Mouse (Mus musculus) c-Kit-positive CD71-negative TER-119-negative erythroid progenitor cells, embryonic 14.5 days (primary cell): ENCODE data around the gene Plcb1.

Experiments
- DNase-seq: peaks from one replicate; pipeline ENCODE4 v3.0.0-alpha.2; 2013; ENCODE audit warnings: low read depth

Gene Plcb1

DNA sequence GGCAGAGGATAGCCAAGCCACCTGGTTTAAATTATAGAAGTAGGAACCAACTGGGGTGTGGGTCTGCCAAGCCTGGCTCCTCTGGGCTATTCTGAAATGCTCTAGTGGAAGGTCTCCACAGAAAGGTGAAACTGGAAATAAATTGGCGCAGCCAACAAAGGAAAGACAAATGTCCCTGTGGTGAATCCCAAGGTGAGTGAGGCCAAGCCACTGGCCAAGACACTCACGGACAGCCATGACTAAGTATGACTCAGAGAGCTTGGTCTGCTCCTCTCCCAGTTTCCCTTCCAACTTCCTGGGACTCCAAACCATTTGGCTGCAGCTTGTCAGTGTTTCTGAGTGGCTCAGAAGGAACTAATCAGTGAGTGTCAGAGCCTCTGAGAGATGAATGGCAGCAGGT is 126.7 kb downstream of the Plcb1 start:
- no peak for DNase-seq

DNA sequence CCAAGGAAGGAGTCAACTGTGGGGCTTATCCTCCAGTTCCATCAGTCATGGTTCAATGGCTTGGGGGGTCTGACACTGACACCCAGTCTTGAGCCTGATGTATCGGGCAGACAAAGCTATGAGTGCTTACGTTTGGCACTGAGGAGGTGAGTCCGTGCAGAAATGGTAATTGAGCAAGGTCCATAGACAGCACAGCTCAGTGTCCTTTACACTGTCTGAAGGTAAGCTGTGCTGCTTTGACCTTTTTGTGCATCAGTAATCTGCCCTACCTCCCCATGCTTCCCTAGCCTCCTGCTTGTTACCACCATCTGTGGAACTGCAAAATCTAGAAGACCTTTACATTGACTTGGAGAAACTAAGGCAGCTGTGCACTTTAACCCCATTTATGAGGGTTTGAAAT is 127.7 kb downstream of the Plcb1 start:
- DNase-seq: no peak

DNA sequence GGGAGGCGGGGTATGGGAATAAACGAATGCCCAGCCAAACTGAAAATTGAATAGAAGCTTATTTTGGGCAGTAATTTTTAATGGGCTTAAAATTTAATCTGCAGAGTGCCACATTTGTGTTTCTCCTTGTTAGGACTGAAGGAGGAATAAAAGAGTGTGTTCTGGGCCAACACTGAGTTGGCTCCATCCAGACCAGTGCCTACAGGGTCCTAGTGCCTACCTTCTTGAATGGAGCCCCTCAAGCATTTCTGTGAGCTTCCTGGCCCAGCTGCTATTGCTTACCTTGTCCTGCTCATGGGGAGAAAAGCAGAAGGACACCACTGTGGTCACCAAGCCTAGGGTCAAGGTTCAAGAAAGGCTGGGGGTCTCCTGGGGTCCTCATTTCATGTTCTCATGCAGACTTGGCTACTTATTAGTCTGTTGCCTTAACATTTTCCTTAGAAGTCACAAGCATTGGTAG is 128.3 kb downstream of the Plcb1 start:
- DNase-seq: no peak

DNA sequence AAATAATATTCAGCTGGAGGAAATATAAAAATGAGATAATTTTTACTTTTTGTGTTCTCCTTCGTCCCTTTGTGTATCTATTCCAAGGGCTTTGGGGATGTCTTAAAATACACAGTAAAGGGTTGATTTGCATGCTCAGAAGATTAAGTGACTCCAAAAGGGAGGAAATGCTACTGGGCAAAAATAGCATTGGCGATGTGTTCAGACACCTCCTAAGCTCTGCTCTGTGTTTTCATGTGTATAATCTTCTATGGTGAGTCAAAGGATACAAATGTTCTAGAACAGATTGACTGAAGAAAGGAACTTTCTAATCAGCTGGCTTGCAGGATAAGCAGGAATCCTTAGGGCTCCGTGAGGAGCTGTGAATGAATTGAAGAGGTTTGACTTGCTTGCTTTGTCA is 129.2 kb downstream of the Plcb1 start:
- DNase-seq: no peak

DNA sequence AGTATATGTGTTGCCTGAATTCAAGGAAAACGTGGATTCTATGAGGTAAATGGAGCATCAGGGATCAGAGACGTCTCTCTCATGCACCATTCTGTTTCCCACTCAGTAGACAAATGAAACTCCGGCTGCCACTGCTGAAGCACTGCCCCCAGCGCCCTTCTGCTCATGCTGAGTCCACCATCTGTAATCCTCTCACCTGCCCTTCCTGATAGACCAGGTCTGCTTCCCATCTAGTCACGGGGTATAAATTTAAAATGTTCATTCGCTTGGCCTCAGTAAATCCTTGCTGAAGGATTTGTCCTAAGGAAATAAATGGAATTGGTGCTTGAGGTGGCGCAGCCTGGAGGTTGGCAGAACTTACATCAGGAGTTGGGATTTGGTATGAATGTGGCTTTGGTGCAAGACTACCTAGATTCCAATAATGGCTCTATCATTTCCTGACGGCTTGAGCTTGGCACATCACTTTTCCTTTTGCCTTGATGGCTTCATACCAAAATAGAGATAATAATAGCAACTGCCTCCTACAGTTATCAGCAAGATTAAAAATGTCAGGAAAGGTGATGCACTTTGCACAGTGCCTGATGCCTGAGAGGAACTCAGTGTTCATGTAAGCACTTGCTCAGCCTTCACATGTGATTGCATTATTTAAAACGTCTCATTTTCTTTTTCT is 134.9 kb downstream of the Plcb1 start:
- no peak for DNase-seq

DNA sequence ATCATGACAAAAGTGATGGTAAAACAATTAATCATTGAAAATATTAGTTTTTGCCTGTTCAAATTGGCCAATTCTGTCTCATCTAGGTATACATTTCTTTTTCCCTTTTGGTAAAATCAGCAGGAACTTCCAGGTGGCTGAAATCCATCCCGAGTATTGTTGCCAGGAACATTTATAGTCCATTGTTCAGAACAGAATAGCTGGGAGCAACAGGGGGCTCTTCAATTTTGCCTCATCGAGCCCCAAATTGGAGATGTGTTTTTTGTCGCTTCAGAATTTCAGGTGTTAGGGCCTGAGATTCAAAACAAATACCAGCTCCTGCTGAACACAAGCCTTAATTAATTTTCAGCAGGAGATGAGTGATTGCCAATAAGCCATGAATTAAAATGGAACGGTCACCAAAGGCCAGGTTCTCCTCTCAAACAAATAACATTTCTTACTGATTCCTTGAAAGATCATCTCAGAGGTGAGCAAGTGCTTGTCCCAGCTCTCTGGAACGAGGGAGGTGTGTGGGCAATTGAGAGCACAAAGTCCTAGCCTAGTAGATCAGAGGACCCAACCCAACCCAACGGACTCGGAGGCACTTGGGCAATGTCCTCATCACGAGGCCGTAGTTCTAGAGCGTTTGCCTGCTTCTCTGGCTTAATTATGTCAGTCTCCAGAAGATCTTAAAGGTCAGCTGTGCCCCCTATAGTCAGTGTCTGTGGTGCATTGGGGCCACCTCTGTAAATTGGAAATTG is 136.9 kb downstream of the Plcb1 start:
- DNase-seq: no peak

DNA sequence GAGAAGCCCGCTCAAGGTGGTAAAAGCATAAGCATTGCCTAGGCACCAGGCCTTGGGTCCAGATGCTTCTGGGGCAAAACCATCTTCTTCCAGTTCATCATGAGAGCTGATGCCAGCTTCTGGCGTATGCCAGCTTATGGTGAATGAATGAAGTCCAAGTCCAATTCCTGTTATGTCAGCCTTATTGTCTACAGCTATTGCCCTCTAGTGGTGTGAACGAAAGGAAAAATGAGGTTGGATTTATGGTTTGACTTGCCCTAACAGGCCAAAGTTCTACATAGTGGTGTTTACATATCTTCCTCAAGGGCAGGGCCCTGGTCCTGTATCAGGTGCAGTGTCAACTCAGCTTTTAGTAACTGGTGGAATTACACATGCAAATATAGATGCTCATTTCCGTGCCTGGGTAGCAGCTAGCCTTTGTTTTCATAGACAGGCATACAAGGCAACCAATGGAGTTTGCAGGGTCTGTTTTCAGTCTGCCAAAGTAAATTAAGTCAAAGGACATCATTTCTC is 138.3 kb downstream of the Plcb1 start:
- no peak for DNase-seq

DNA sequence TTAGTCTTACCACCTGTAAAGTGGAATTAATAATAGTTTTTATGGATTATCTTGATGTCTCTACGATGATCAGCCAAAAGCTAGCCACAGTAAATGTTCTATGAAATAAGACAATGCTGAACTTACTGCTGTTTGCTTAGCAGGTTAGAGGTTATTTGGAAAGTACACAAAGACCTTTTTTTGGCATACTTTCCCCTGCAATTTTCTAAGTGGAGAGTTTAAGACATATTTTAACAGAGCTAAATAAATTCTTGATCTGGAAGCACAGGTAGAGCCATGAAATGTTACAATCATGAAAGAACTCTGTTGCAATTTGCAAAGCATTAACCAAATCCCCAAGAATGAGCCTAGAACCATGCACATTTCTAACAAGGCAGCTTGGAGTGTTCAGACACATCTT is 140.4 kb downstream of the Plcb1 start:
- no peak for DNase-seq

DNA sequence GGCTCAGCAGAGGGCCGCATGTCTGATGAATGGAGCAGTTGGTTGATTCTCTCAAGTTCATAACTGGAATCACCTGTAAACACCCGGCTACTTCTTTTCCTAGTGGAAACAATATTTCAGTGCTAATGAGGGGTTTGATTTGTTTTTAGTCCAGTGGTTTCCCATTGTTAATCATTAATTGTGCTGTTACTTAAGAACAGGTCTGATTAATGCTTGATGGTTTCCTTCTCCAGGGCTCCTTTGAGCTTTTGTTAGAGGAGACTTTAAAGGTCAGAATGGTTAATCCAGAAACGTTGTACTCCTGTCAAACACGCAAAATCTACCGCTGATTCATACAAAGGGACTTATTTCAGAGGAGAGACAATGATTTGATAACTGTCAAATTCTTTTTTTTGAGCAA is 141.2 kb downstream of the Plcb1 start:
- no peak for DNase-seq

DNA sequence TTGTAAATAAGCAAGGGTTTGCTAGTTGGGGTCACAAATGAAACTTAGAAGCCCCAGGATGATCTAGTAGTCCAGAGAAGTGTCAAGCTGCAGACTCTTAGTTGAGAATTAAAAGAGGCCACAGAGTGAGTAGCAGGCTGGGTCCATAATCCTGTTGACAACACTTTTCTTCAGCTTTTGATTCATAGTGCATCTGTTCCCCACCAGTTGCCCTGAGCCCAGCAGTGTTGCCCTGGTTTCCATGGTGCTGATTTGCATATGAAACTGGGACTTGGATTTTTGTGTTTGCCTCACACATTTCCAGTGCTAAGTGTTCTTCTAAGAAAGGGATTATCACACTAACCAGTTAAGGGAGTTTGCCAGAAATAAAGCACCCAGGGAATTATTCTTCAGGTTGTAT is 143.6 kb downstream of the Plcb1 start:
- DNase-seq: no peak

DNA sequence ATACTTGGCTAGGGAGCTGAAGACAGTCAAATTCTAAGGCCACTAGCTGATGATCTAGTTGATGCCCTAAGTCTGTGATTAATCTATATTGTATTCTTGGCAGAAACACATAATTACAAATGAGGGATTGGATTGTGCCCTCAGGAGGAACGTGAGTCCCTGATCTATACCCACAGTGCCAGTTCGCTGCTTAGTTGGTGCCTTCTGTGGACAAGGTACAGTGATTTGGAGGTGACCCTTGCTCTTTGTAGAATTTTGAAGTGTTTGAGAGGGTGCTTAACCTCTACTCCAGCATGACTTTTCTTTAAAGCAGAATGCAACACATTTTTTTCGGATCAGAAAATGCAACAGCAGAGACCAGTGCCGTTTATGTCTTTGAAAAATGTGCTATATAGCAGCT is 145.1 kb downstream of the Plcb1 start:
- no peak for DNase-seq

DNA sequence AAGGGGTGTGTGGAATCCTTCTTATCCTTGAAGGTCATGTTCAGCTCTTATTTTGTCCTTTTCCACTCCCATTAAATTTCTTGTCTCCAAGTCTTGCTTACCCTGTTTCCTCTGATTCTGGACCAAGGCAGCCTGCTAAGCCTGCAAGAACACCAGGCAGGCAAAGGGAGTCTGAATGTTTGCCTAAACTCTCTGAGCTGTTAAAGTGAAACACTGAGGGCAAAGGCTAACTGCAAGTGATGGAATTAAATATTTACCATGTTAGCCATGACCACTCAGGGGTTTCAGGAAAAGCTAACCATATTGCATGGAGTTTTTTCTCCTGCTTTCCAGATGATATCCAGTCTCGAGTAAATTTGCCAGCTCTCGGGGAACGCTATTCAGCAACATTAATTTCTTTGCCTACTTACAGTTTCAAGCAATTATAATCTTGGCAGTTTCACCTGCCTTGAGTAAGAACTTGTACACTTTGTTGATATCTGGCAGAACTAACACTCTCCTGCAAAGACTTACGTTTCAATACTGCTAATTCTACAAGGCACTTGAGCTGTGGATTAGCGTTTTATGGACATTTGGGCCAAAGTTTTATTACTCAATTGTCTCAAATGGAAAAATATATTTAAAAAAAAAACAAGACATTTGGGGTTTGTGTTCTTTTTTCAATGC is 146.0 kb downstream of the Plcb1 start:
- DNase-seq: no peak

DNA sequence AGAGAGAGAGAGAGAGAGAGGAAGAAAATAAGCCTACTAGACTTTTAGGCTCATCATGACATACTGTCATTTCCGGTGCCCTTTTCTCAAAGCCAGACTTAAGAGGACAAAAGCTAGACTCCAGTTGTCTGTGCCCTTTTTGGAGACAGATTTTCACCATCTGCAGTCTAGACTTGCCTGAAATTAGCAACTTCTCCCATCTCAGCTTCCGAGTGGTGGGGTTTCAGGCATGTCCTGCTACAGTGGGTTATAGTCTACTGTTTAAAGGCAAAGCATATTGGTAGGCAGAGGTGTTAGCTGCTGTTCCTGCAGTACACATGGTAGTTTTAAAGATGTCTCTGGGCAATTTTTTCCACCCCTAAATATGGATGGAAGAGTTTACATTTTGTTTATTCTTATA is 149.6 kb downstream of the Plcb1 start:
- no peak for DNase-seq

DNA sequence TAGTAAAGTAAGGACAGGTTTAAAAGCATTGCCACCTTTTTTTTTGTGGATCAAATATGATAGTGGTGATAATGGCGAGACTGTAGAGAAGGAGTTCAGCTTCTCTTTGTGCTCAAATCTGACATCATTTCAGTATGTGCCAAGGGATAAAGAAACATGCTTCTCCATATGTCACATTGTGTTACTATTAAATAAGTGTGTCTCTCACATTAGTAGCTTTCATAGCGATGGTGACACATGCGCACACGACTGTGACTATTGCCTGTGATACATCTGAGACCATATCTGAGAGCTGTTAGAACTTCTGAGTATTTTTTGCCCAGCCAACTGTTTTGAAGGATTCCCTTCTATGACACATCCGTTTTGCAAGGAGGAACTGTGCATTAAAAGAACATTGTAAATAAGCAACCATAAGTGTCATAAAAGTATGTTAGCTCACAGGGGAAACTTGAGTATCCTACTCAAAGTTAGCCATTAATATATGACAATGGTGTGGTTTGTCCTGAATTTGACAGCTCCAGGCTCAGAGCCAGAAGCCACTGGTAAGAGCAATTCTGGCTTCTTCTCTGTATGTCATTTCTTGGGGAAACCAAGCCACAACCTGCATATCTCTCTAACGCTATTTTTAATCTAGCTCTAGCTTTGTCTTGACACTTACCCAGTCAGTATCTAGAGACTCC is 150.2 kb downstream of the Plcb1 start:
- no peak for DNase-seq

DNA sequence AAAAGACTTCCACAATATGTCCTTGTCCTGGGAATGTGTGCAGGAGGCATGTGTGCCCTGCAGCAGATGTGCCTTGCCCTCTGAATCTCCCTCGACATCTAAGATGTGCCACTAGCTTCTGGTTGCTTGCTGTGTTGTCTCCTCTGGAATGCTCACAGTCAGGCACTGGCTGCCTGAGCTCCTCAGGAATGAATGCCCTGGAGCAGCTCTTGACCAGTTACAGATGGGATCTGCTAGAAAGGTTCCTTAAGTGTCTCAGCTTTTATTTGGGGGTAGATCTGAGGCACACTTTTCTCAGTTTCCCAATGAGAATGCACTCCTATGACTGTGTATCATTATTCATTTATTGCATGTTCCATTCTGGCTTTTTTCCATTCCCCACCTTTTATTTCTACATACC is 151.8 kb downstream of the Plcb1 start:
- DNase-seq: no peak

DNA sequence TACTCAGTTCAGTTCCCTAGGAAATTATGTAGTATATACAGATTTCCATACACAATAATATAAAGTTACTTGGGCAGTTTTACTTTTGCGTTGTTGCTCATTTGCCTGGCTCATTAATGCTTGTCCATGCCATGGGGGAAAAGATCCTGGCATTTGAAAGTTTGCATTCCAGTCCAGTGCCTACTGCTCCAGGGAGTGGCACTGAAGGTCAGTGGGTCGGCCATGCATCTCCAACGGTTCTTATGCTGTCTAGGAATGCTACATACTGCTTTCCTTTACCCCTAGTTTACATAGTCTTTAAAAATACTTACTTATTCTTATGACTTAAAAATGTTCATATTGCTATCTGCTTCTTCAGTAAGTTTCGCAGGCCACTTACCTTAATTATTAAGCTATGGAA is 156.2 kb downstream of the Plcb1 start:
- no peak for DNase-seq

DNA sequence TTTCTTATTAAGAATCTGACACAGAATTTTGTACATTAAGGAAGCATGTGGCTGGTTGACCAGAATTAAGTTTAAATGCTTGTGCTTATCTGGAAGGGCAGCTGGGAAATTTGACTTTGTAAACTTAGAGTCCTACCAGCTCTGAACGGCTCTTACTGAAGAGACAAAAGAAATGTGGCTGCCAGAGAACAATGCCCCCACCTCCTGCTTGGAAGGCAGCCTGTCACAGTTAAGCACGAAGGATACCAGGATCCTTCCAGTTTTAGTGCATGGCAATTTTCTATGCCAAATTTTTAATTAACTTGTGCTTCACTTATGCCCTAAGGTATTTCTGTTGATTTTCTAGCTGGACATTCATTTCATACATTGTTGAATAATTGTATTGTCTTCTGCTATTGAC is 157.1 kb downstream of the Plcb1 start:
- no peak for DNase-seq

DNA sequence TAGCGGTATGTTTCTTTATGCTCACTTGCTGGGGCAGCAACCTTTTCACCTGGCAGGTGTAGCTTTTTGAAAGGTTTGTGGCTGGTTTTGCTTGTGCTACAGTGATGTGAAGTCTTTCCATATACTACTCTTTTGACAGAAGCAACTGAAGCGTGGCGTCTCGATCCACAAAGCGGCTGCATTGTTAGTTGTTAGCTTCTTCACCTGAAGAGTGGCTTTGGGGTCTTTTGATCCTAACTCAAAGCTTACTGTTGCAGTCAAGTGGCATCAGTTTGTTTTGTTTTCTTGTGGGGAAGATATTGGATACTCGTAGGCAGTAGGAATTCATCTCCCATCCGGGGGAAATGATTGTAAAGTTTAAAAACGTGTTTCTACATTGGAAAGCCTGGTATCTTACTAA is 160.5 kb downstream of the Plcb1 start:
- DNase-seq: no peak

DNA sequence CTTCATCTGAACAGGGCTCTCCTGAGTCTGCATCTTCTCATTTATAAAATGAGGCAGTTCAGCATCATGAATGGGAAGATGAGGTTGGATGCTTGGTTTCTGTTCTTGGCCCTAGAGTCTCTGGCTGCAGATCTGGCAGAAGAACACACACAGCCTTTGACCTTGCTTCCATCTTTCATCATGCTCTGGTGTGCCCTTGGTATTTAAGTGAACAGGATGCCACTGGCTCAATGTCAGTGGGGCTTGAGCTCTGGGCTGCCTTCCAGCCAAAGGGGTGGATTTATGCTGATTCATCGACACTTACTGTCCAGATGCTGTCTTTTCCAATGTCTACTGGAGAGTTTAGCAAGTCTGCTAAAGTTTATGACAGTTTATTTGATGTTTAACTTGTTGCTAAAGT is 161.0 kb downstream of the Plcb1 start:
- DNase-seq: no peak

DNA sequence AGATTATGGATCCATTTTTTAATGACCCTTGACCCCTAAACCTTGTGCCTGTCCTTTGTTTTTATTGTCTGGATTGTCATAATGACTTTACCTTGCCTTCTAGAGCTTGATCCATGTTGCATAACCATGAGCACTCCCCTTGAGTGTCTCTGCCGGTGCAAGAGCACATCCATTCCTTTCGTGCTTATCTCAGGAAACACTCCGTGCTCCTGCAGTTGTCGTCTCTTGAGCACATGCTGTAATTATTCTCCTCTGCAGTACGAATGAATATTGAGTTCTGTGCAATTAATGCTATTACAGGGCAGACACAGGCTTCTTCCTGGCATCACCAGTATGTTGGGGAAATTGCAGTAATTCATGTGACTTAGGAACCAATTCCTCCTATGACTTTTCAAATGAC is 166.2 kb downstream of the Plcb1 start:
- no peak for DNase-seq

DNA sequence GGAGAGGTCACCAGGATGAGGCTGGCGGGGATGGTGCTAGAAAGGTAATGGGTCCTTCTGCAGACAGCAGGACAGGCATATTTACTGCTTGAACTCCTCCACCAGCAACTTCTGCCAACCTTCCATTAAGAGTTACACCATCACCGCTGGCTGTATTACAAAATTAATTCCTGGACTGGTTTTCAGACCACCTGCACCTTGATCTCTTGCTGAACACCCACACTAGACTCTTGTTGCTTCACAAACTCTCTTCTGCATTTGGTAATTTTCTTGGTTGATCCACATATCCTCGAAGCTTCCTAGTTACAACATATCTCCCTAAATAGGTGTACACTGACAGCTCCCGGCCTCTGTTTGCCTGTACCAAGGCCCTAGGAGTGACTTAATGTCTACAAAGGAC is 170.6 kb downstream of the Plcb1 start:
- no peak for DNase-seq

DNA sequence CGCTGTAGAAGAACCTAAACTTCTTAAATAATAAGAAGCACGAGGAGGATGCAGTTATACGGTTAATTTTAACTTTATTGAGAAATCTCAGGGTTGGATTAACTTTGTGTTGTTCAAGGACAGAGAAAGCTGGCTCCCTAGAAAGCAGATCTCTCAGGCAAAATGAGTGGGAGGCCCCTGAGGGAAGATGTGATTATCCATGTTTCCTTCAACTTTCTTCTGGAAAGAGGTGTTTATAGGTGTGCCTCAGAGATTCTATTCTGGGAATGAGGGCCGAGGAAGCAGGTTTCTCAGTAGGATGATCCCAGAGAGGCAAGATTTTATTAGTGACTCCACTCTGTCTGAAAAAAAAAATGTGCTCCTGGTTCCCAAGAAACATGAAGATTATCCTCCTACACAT is 180.3 kb downstream of the Plcb1 start:
- no peak for DNase-seq

DNA sequence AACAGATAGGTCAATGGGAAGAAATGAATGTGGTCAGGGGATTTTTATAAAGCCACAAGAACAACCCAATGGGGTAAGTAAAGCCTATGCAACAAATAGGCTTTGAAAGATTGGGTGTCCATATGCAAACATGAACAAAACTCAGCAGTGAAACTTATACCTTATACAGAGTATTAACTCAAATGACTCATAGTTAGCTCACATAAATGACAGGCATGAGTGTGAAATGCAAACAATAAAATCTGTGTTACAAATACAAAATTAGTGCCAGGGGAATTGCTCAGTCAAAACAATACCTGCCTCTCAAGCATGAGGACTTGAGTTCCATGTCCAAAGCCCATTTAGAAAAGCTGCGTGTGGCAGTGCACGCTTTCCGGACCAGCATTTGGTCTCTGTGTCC is 182.5 kb downstream of the Plcb1 start:
- no peak for DNase-seq
